Mouse (Mus musculus): Measurements from ENCODE around the gene Gm49711.

GRCm38 (mm10) chr16:92070338-92070737 is 12.2 kb downstream of the Gm49711 start:
- TF ChIP-seq CTCF (IDR thresholded peaks at IDR 0.05; ENCODE audit: extremely low read depth, insufficient read depth, insufficient read length, insufficient replicate concordance), result no peak
- no peak for TF ChIP-seq POLR2A (IDR thresholded peaks at IDR 0.05; ENCODE audit: low read depth, low read length)

Measured in spleen, adult 2 months (tissue).